Mouse (Mus musculus): ENCODE measurements at regions not wholly inside any gene's neighbourhood (a gene's known extent, or its start where the extent isn't known, plus 50 kb on each side); places are given as distances from the start of the nearest gene placed in this dataset.

DNA sequence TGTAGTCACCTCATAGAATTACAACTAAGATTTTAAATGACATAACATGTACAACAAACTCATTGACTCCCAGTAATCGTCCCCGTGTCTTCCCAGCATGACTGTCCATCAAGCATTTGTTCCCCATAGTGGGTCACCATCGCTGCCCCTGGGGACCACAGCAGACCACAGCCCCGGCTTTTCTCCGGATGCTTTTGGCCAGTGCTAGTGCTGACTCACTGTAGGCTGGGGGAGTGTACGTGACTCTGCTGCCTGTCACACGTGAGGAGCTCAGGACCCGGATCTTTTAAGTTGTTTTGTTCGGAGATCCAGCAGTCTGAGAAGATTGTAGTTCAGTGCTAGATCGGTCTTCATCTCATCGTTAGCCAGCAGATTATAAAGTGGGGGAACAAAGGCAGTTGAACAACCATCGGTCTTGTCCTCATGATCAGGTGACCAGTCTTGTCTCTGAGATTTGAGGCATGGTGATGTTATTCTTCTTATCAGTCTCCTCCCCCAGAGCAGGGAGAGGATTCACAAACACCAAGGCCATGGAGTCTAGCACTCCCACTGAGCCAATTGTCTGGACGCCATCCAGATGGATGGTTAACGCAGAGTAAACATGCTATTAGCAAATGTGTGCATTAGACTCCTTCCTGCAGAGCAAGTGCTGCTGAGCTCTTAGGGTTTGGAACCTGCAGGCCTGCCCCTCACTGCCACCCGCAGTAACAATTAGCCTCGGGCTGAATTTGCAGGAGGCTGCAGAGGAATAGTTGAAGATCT is 87.2 kb upstream of the Tspan5 start:
- H3K27me3 ChIP-seq (ENCODE audit: control insufficient read depth, insufficient read depth, insufficient read length): no peaks in the 10 kb centered on the region
- peak overlapping the region; percentile 51 for H3K4me2 ChIP-seq (ENCODE audit: low read depth)
- H3K4me3 ChIP-seq: no peak overlapping the region
- TF ChIP-seq TCF3 (IDR thresholded peaks at IDR 0.05; ENCODE audit: insufficient read length, low read depth) (no peak), REST (IDR thresholded peaks at IDR 0.05; ENCODE audit: insufficient read depth, insufficient read length) (no peak), USF1 (IDR thresholded peaks at IDR 0.05; ENCODE audit: low read depth) (peak; percentile 40), POLR2A (IDR thresholded peaks at IDR 0.05; ENCODE audit: insufficient read length, low read depth) (no peak), POLR2AphosphoS2 (IDR thresholded peaks at IDR 0.05; ENCODE audit: insufficient read length, low read depth) (no peak)
- H3K79me2 ChIP-seq (ENCODE audit: control insufficient read depth, insufficient read depth): no peaks in the 10 kb centered on the region
- no peak overlapping the region for H3ac ChIP-seq (ENCODE audit: control insufficient read depth, insufficient read length)
- H3K36me3 ChIP-seq (ENCODE audit: control insufficient read depth, insufficient read depth): no peaks in the 10 kb centered on the region

DNA sequence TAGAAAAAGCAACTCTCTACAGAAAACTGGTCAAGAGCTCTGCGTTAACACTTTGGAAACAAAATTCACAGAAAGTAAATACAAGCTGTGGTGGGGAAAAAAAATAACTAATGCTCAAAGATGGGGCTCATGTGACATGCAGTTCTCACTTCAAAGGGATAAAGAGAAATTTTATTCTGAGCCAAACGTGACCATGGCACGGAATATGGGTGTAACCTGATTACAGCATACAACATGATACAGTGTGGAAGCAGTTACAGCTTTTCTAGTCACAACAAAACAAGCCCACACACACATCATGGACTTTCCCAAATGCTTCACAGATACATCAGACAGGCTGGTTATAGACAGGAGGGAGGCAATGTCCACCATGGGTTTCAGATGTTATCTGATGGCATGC is 86.5 kb upstream of the Tspan5 start:
- no peak for TF ChIP-seq TCF3 (IDR thresholded peaks at IDR 0.05; ENCODE audit: insufficient read length, low read depth)
- H3K4me3 ChIP-seq: no peak overlapping the region
- no peaks in the 10 kb centered on the region for H3K79me2 ChIP-seq (ENCODE audit: control insufficient read depth, insufficient read depth)
- no peaks in the 10 kb centered on the region for H3K36me3 ChIP-seq (ENCODE audit: control insufficient read depth, insufficient read depth)
- H3K27me3 ChIP-seq (ENCODE audit: control insufficient read depth, insufficient read depth, insufficient read length): no peaks in the 10 kb centered on the region
- no peak overlapping the region for H3ac ChIP-seq (ENCODE audit: control insufficient read depth, insufficient read length)
- peak overlapping the region; percentile 51 for H3K4me2 ChIP-seq (ENCODE audit: low read depth)

DNA sequence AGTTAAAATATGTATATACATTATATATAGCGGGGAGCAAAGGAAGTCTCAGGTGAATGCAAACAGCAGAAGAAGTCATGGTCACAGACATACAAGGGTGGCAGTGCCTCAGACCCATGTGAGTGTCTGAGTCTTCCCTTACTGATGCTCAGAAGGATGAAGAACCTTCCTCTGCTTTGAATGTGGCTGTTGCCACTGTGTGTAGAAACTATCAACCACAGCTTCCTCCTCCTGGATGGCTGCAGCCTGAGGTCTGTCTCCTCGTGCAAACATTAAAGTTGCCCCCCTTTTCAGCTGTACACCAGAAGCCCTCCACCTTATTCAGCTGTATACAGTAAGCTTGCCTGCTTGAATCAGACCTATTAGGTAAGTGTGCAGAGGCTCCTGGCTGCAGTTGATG is 79.4 kb upstream of the Tspan5 start:
- Histone ChIP-seq H3K36me3 (ENCODE audit: control insufficient read depth, insufficient read depth) (no peaks in the 10 kb centered on the region), H3ac (ENCODE audit: control insufficient read depth, insufficient read length) (no peak overlapping the region), H3K4me3 (no peak overlapping the region), H3K4me2 (ENCODE audit: low read depth) (no peak overlapping the region), H3K79me2 (ENCODE audit: control insufficient read depth, insufficient read depth) (no peaks in the 10 kb centered on the region), H3K27me3 (ENCODE audit: control insufficient read depth, insufficient read depth, insufficient read length) (no peaks in the 10 kb centered on the region)
- TF ChIP-seq POLR2AphosphoS2 (IDR thresholded peaks at IDR 0.05; ENCODE audit: insufficient read length, low read depth) (no peak), MYOG (IDR thresholded peaks at IDR 0.05; ENCODE audit: control insufficient read depth in 1 of 3, insufficient read depth in 1 of 3, insufficient read length in 2 of 3, low read depth in 2 of 3) (no peak), REST (IDR thresholded peaks at IDR 0.05; ENCODE audit: insufficient read depth, insufficient read length) (no peak), TCF3 (IDR thresholded peaks at IDR 0.05; ENCODE audit: insufficient read length, low read depth) (no peak), MAX (IDR thresholded peaks at IDR 0.05; ENCODE audit: low read depth) (no peak), MYOD1 (IDR thresholded peaks at IDR 0.05; ENCODE audit: control insufficient read depth in 1 of 3, insufficient read length in 2 of 3, low read depth in 2 of 3) (no peak)

DNA sequence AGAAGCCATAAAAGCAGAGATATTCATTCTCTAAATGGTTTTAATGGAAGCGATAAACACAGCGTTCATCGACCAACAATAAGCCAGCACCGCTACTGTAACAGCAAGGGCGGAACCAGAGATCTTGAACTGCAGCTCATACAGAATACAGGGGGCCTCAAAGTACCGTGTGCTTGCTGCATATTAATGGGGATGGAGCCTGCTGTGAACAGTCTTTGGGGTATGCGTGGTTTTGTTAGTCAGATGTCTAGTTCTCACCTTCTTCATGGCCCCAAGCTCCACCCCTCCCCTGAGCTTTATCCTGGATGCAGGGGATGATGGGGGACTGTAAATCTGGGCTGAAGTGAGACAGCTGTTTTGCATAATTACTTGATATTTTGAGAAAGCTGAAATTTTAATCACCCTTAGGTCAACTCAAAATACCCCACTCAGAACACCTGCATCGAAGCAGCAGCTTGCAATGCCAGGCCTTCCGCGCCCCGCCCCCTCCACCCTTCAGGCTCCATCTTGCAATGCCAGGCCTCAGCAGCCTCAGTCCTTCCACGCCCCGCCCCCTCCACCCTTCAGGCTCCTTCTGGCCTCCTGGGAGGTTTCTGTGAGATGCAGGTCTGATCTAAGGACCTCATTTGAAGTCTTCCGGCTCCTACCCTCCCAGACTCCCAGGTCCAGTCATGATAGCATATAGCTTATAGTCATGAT is 73.5 kb upstream of the Tspan5 start:
- Histone ChIP-seq H3K36me3 (ENCODE audit: control insufficient read depth, insufficient read depth) (no peaks in the 10 kb centered on the region), H3K79me2 (ENCODE audit: control insufficient read depth, insufficient read depth) (no peaks in the 10 kb centered on the region), H3K4me2 (ENCODE audit: low read depth) (no peak overlapping the region), H3ac (ENCODE audit: control insufficient read depth, insufficient read length) (no peak overlapping the region), H3K4me3 (no peak overlapping the region), H3K27me3 (ENCODE audit: control insufficient read depth, insufficient read depth, insufficient read length) (no peaks in the 10 kb centered on the region)
- TF ChIP-seq SRF (IDR thresholded peaks at IDR 0.05; ENCODE audit: control insufficient read depth, insufficient read length, low read depth): no peak
- TF ChIP-seq POLR2AphosphoS2 (IDR thresholded peaks at IDR 0.05; ENCODE audit: insufficient read length, low read depth): no peak
- TF ChIP-seq MAX (IDR thresholded peaks at IDR 0.05; ENCODE audit: low read depth): no peak
- TF ChIP-seq TCF3 (IDR thresholded peaks at IDR 0.05; ENCODE audit: insufficient read length, low read depth): no peak
- no peak for TF ChIP-seq MYOD1 (IDR thresholded peaks at IDR 0.05; ENCODE audit: control insufficient read depth in 1 of 3, insufficient read length in 2 of 3, low read depth in 2 of 3)
- TF ChIP-seq TCF12 (IDR thresholded peaks at IDR 0.05; ENCODE audit: insufficient read depth, poor library complexity, severe bottlenecking): no peak
- TF ChIP-seq POLR2A (IDR thresholded peaks at IDR 0.05; ENCODE audit: insufficient read length, low read depth): no peak
- TF ChIP-seq E2F4 (IDR thresholded peaks at IDR 0.05; ENCODE audit: insufficient read depth): no peak
- no peak for TF ChIP-seq CEBPB (IDR thresholded peaks at IDR 0.05; ENCODE audit: insufficient read depth, poor library complexity, severe bottlenecking)
- no peak for TF ChIP-seq REST (IDR thresholded peaks at IDR 0.05; ENCODE audit: insufficient read depth, insufficient read length)
- TF ChIP-seq MYOG (IDR thresholded peaks at IDR 0.05; ENCODE audit: control insufficient read depth in 1 of 3, insufficient read depth in 1 of 3, insufficient read length in 2 of 3, low read depth in 2 of 3): no peak
- no peak for TF ChIP-seq USF1 (IDR thresholded peaks at IDR 0.05; ENCODE audit: low read depth)

DNA sequence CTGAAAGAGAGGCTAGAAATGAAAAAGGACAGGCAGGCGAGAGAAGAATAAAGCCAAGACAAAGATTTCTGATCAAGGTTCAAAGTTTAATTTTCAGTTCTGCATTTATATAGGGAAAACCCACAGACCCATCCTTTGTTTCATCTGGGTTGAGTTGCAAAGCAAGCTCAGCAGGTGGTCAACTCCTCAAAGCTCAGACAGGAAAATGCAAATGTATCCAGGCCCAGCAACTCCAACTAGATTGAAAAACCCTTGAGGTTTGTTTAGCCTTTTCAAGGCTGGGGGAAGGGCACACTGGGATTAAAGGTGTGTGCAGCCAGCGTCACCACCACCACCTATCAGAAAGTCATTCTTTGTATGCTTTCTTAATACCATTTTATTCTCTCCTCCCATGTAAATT is 66.1 kb upstream of the Tspan5 start:
- Histone ChIP-seq H3K36me3 (ENCODE audit: control insufficient read depth, insufficient read depth) (no peaks in the 10 kb centered on the region), H3ac (ENCODE audit: control insufficient read depth, insufficient read length) (no peak overlapping the region), H3K79me2 (ENCODE audit: control insufficient read depth, insufficient read depth) (no peaks in the 10 kb centered on the region), H3K4me2 (ENCODE audit: low read depth) (no peak overlapping the region), H3K4me3 (no peak overlapping the region), H3K27me3 (ENCODE audit: control insufficient read depth, insufficient read depth, insufficient read length) (no peaks in the 10 kb centered on the region)
- TF ChIP-seq TCF12 (IDR thresholded peaks at IDR 0.05; ENCODE audit: insufficient read depth, poor library complexity, severe bottlenecking) (no peak), MYOG (IDR thresholded peaks at IDR 0.05; ENCODE audit: control insufficient read depth in 1 of 3, insufficient read depth in 1 of 3, insufficient read length in 2 of 3, low read depth in 2 of 3) (no peak), POLR2AphosphoS2 (IDR thresholded peaks at IDR 0.05; ENCODE audit: insufficient read length, low read depth) (no peak), TCF3 (IDR thresholded peaks at IDR 0.05; ENCODE audit: insufficient read length, low read depth) (no peak), POLR2A (IDR thresholded peaks at IDR 0.05; ENCODE audit: insufficient read length, low read depth) (no peak), REST (IDR thresholded peaks at IDR 0.05; ENCODE audit: insufficient read depth, insufficient read length) (no peak), MYOD1 (IDR thresholded peaks at IDR 0.05; ENCODE audit: control insufficient read depth in 1 of 3, insufficient read length in 2 of 3, low read depth in 2 of 3) (no peak), E2F4 (IDR thresholded peaks at IDR 0.05; ENCODE audit: insufficient read depth) (no peak), USF1 (IDR thresholded peaks at IDR 0.05; ENCODE audit: low read depth) (no peak), MAX (IDR thresholded peaks at IDR 0.05; ENCODE audit: low read depth) (no peak), SRF (IDR thresholded peaks at IDR 0.05; ENCODE audit: control insufficient read depth, insufficient read length, low read depth) (no peak), CEBPB (IDR thresholded peaks at IDR 0.05; ENCODE audit: insufficient read depth, poor library complexity, severe bottlenecking) (no peak)

Data from myocyte (in vitro differentiated cells).